In genomic region chr7:5020000-5020681, GRCm38 (mm10) we compare ENCODE assay signal across 8 mouse cellular contexts. TPM values are rescaled to one million over a fixed set of nuclear protein-coding genes. Genes with fewer than 3 reads are reported as not detected.
A peak's percentile ranks its signal among the peaks of the same experiment; 100 is the strongest.
DNase-seq lines count a peak whose midpoint lies in the region; ATAC-seq and TF ChIP-seq lines count a peak whose summit lies in the region.

Gene Zfp865, plus strand, starts transcription at chr7:5020376.
Gene Ccdc106, plus strand, starts transcription at chr7:5020553.

- peaks cover 42% of the 10 kb centered on the region for H3K36me3 ChIP-seq in embryonic facial prominence, embryonic 14.5 days (ENCODE audit: control insufficient read depth, insufficient read depth, low read length)
- peaks cover 31% of the 10 kb centered on the region for H3K36me3 ChIP-seq in limb, embryonic 14.5 days (ENCODE audit: control insufficient read depth, insufficient read depth, low read length)
- peaks cover 17% of the 10 kb centered on the region; the same call in 1 of the 2 replicates for H3K36me3 ChIP-seq in midbrain, postnatal 0 days (ENCODE audit: insufficient read depth, low read length)

- peak; percentile 93 for ATAC-seq in embryonic facial prominence, embryonic 14.5 days (ENCODE audit: low read depth)
- ATAC-seq in limb, embryonic 14.5 days (ENCODE audit: low FRiP score, low read depth): peak; percentile 91
- peak; percentile 89 for ATAC-seq in midbrain, postnatal 0 days (ENCODE audit: low FRiP score)

- TF ChIP-seq POLR2A in limb, embryonic 14.5 days (IDR thresholded peaks at IDR 0.05; ENCODE audit: borderline replicate concordance, extremely low read depth, insufficient read depth, insufficient read length): peak; percentile 84; the same call in 1 of the 2 replicates

- peak within 1 kb of the TSS; percentile 84 for H3K4me2 ChIP-seq in embryonic facial prominence, embryonic 14.5 days (ENCODE audit: low read depth, low read length)
- H3K4me2 ChIP-seq in limb, embryonic 14.5 days (replicated peaks; ENCODE audit: low read depth, low read length, severe bottlenecking): peak within 1 kb of the TSS; percentile 84
- H3K4me2 ChIP-seq in midbrain, postnatal 0 days (ENCODE audit: low read depth, low read length, poor library complexity, severe bottlenecking): peak within 1 kb of the TSS; percentile 91

- H3K4me1 ChIP-seq in embryonic facial prominence, embryonic 14.5 days (ENCODE audit: control insufficient read depth, insufficient read depth, low read length): peaks cover 12% of the 10 kb centered on the region
- H3K4me1 ChIP-seq in limb, embryonic 14.5 days (ENCODE audit: control insufficient read depth, insufficient read depth, low read length): peaks cover 15% of the 10 kb centered on the region
- peaks cover 7% of the 10 kb centered on the region; the same call in 1 of the 2 replicates for H3K4me1 ChIP-seq in midbrain, postnatal 0 days (ENCODE audit: insufficient read depth, low read length)

- H3K27ac ChIP-seq in embryonic facial prominence, embryonic 14.5 days (replicated peaks; ENCODE audit: low read depth, low read length): peak within 1 kb of the TSS; percentile 93
- peak within 1 kb of the TSS; percentile 95 for H3K27ac ChIP-seq in limb, embryonic 14.5 days (replicated peaks; ENCODE audit: low read depth, low read length)
- peak within 1 kb of the TSS; percentile 94 for H3K27ac ChIP-seq in midbrain, postnatal 0 days (ENCODE audit: low read depth, low read length)

- WGBS in embryonic facial prominence, embryonic 14.5 days: 0% methylated on average over 35 of the region's 49 CpGs
- WGBS in limb, embryonic 14.5 days: under 1% methylated on average over 36 of the region's 49 CpGs
- WGBS in midbrain, postnatal 0 days: under 1% methylated on average over 46 of the region's 49 CpGs

- H3K9me3 ChIP-seq in embryonic facial prominence, embryonic 14.5 days (ENCODE audit: control insufficient read depth, low read length): no peaks in the 10 kb centered on the region
- H3K9me3 ChIP-seq in limb, embryonic 14.5 days (ENCODE audit: control insufficient read depth, low read length): no peaks in the 10 kb centered on the region
- H3K9me3 ChIP-seq in midbrain, postnatal 0 days (ENCODE audit: low read length): no peaks in the 10 kb centered on the region

- DNase-seq in 3T3-L1 (ENCODE audit: low read depth, low spot score): peak; percentile 98
- DNase-seq in adrenal gland, postnatal 4 days (ENCODE audit: low spot score in 2 of 2): peak; percentile 97 to 98
- peak; percentile 99 for DNase-seq in embryonic facial prominence, embryonic 14.5 days (ENCODE audit: low spot score)
- peak; percentile 99 for DNase-seq in heart, adult 8-10 months (ENCODE audit: low spot score)
- peak; percentile 99 for DNase-seq in kidney, adult 9 months
- DNase-seq in limb, embryonic 14.5 days (ENCODE audit: low spot score): peak; percentile 100
- peak; percentile 100 for DNase-seq in midbrain, postnatal 0 days (ENCODE audit: low spot score)
- DNase-seq in spleen, postnatal 14 days (ENCODE audit: low spot score in 2 of 2): peak; percentile 96 to 97

- H3K27me3 ChIP-seq in embryonic facial prominence, embryonic 14.5 days (replicated peaks; ENCODE audit: control insufficient read depth, insufficient read depth, low read length): no peaks in the 10 kb centered on the region
- H3K27me3 ChIP-seq in limb, embryonic 14.5 days (ENCODE audit: control insufficient read depth, insufficient read depth, low read length): no peaks in the 10 kb centered on the region
- no peaks in the 10 kb centered on the region for H3K27me3 ChIP-seq in midbrain, postnatal 0 days (ENCODE audit: insufficient read depth, low read length)

- peak within 1 kb of the TSS; percentile 94 for H3K9ac ChIP-seq in embryonic facial prominence, embryonic 14.5 days (ENCODE audit: low read depth, low read length)
- peak within 1 kb of the TSS; percentile 93 for H3K9ac ChIP-seq in limb, embryonic 14.5 days (ENCODE audit: low read depth, low read length, severe bottlenecking)
- H3K9ac ChIP-seq in midbrain, postnatal 0 days (replicated peaks; ENCODE audit: low read length, poor library complexity, severe bottlenecking): peak within 1 kb of the TSS; percentile 93

- peak within 1 kb of the TSS; percentile 92 for H3K4me3 ChIP-seq in embryonic facial prominence, embryonic 14.5 days (ENCODE audit: low read depth, low read length)
- H3K4me3 ChIP-seq in limb, embryonic 14.5 days (replicated peaks; ENCODE audit: low read length): peak within 1 kb of the TSS; percentile 90
- peak within 1 kb of the TSS; percentile 79 for H3K4me3 ChIP-seq in midbrain, postnatal 0 days (ENCODE audit: low read depth, low read length)

- TF ChIP-seq CTCF in midbrain, postnatal 0 days (IDR thresholded peaks at IDR 0.05): no peak; the same call in 1 of the 2 replicates

RNA-seq across cellular contexts. Expression of gene Zfp865, which starts in this region (rescaled TPM):
- total RNA-seq in adrenal gland, postnatal 4 days (2021): 10 to 100 TPM; 40.1 to 41.8 TPM
- polyA plus RNA-seq in embryonic facial prominence, embryonic 14.5 days (2014; fragmentation: Nextera tagmentation; extraction: Ambion mirVana): 5.3 and 5.8 TPM in 2 replicates
- 10 to 100 TPM; 11.5 to 13.3 (median 12.8) TPM for total RNA-seq in heart, adult 8-10 months (2022)
- 53.2 and 72.3 TPM in 2 replicates for polyA plus RNA-seq in limb, embryonic 14.5 days (2012; rRNA removed)
- 6.6 and 7.8 TPM in 2 replicates for polyA plus RNA-seq in limb, embryonic 14.5 days (2014; fragmentation: Nextera tagmentation; extraction: Ambion mirVana)
- 35.0 and 48.4 TPM in 2 replicates for total RNA-seq in midbrain, postnatal 0 days (2014; rRNA removed)
- polyA plus RNA-seq in midbrain, postnatal 0 days (2015; fragmentation: Nextera tagmentation; extraction: Ambion mirVana): 5.5 and 6.8 TPM in 2 replicates

RNA-seq across cellular contexts. Expression of gene Ccdc106, which starts in this region (rescaled TPM):
- total RNA-seq in adrenal gland, postnatal 4 days (2021): 1 to 10 TPM; 2.7 to 4.4 TPM
- 21.6 and 30.7 TPM in 2 replicates for polyA plus RNA-seq in embryonic facial prominence, embryonic 14.5 days (2014; fragmentation: Nextera tagmentation; extraction: Ambion mirVana)
- under 1 TPM in 1 of 4 experiments, not detected in 3; 0.22 TPM for total RNA-seq in heart, adult 8-10 months (2022)
- 48.1 and 49.4 TPM in 2 replicates for polyA plus RNA-seq in limb, embryonic 14.5 days (2012; rRNA removed)
- polyA plus RNA-seq in limb, embryonic 14.5 days (2014; fragmentation: Nextera tagmentation; extraction: Ambion mirVana): 36.7 and 37.3 TPM in 2 replicates
- 65.6 and 68.8 TPM in 2 replicates for total RNA-seq in midbrain, postnatal 0 days (2014; rRNA removed)
- 75.4 and 77.3 TPM in 2 replicates for polyA plus RNA-seq in midbrain, postnatal 0 days (2015; fragmentation: Nextera tagmentation; extraction: Ambion mirVana)

Comparison
In these comparisons a context has a peak if more than half of its experiments do, and no peak if none do; other contexts are left out.
1. Peak in every context shown above with its lines: DNase-seq, ATAC-seq, H3K4me3 ChIP-seq and H3K27ac ChIP-seq.
2. RNA of gene Ccdc106 (total RNA-seq): 65.6 to 68.8 TPM in midbrain, postnatal 0 days; 2.7 to 4.4 TPM in adrenal gland, postnatal 4 days and 0.22 TPM in heart, adult 8-10 months; every median in the first group is over 10 times any median in the second.